Mouse (Mus musculus) lung, postnatal 36 days (tissue): ENCODE measurements at regions not wholly inside any gene's neighbourhood (a gene's known extent, or its start where the extent isn't known, plus 50 kb on each side); places are given as distances from the start of the nearest gene placed in this dataset.

Experiments used
- DNase-seq: peaks from one replicate; pipeline ENCODE4 v3.0.0; 2022; ENCODE audit warnings: mixed read lengths

- DNase-seq = no peak
These were observed 2113.7 kb upstream of the 5930422O12Rik start for GRCm38 (mm10) chr8:31314692-31315358.

- no peak for DNase-seq
These were observed 2113.2 kb upstream of the 5930422O12Rik start for GRCm38 (mm10) chr8:31315359-31315705.

GRCm38 (mm10) chr8:31333545-31334297 is 2094.8 kb upstream of the 5930422O12Rik start:
- no peak for DNase-seq

GRCm38 (mm10) chr8:31348504-31348903 is 2080.0 kb upstream of the 5930422O12Rik start:
- no peak for DNase-seq

GRCm38 (mm10) chr8:31369636-31370035 is 2058.9 kb upstream of the 5930422O12Rik start:
- DNase-seq = no peak

GRCm38 (mm10) chr8:31370137-31371010 is 2058.1 kb upstream of the 5930422O12Rik start:
- no peak for DNase-seq

- no peak for DNase-seq
These were observed 2056.9 kb upstream of the 5930422O12Rik start for GRCm38 (mm10) chr8:31371656-31372055.

- DNase-seq = peak; percentile 32
These were observed 2056.1 kb upstream of the 5930422O12Rik start for GRCm38 (mm10) chr8:31372397-31372796.

- DNase-seq = peak; percentile 54
These were observed 2055.2 kb upstream of the 5930422O12Rik start for GRCm38 (mm10) chr8:31373140-31373787.

GRCm38 (mm10) chr8:31377698-31378334 is 2050.7 kb upstream of the 5930422O12Rik start:
- peak; percentile 16 for DNase-seq

GRCm38 (mm10) chr8:31404811-31405210 is 2023.7 kb upstream of the 5930422O12Rik start:
- DNase-seq = no peak

GRCm38 (mm10) chr8:31422241-31422640 is 2006.3 kb upstream of the 5930422O12Rik start:
- no peak for DNase-seq

GRCm38 (mm10) chr8:31427706-31428105 is 2000.8 kb upstream of the 5930422O12Rik start:
- no peak for DNase-seq

GRCm38 (mm10) chr8:31436445-31437191 is 1991.9 kb upstream of the 5930422O12Rik start:
- DNase-seq = no peak

- no peak for DNase-seq
These were observed 1983.7 kb upstream of the 5930422O12Rik start for GRCm38 (mm10) chr8:31444834-31445233.

GRCm38 (mm10) chr8:31447984-31448383 is 1980.5 kb upstream of the 5930422O12Rik start:
- no peak for DNase-seq

- no peak for DNase-seq
These were observed 1973.6 kb upstream of the 5930422O12Rik start for GRCm38 (mm10) chr8:31454736-31455391.

- no peak for DNase-seq
These were observed 1968.2 kb upstream of the 5930422O12Rik start for GRCm38 (mm10) chr8:31460349-31460748.
